Mouse (Mus musculus) ES-E14 (cell line): ENCODE results near the gene Stox2.

Experiments
- MAFK ChIP-seq: IDR thresholded peaks from 2 replicates; pipeline ENCODE4 v1.6.1; 2014; ENCODE audit warnings: mild to moderate bottlenecking, low read depth, low read length, inconsistent platforms; ENCODE audit not compliant: insufficient read depth
- ZC3H11A ChIP-seq: IDR thresholded peaks from 2 replicates; pipeline ENCODE4 v1.6.1; 2012; ENCODE audit warnings: low read depth, mild to moderate bottlenecking, inconsistent platforms, low read length, borderline replicate concordance
- ZNF384 ChIP-seq: IDR thresholded peaks from 2 replicates; pipeline ENCODE4 v1.6.1; 2012; ENCODE audit warnings: low read depth, low read length, inconsistent platforms

GRCm38 (mm10) chr8:47160688-47161087 is 285.5 kb downstream of the Stox2 start:
- TF ChIP-seq MAFK: no peak
- no peak for TF ChIP-seq ZNF384
- no peak for TF ChIP-seq ZC3H11A
